Mouse (Mus musculus) testis, postnatal 10 days (tissue): ENCODE data around the gene Arid1a.

Source experiments
- DNase-seq: peaks from one replicate; pipeline ENCODE4 v3.0.0; 2021; ENCODE audit warnings: low spot score

Gene Arid1a

DNA sequence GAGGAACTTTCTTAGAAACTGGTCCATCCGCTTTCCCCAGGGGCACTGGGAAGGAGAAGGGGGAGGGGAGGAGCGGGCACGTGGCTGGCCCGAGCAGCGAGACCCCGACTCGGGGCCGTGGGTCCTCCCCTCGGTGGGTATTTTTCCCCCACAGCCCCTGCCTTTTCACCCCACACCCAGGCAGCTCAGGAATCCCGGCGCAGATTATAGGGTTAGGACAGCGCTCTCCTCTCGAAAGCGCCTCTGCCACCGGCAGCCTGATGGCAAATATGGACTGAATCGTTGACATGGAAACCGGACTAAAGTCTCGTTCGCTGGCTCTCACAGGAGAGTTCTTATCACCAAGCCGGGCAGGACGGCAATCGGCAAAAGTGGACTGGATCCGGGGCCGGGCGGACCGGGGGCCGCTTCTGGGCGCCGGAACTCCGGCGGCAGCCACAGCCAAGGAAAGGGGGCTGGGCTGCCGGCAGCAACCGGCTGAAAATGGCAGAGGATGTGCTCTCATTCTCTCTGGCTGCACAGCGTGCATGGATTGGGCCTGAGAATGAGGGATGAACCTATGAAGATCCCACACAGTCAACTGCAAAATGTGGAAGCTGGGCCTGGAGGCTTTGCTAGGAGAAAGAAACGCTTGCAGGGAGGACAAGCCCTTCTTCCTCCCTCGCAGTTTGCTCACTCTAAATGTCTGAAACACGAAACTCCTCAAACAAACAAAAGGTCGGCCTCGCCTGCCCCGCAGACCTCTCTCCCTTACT lies at the start of gene Arid1a:
Gene Arid1a, minus strand, starts transcription at position 256 of the 755 bp plus-strand sequence.
- DNase-seq, result peak; percentile 96

DNA sequence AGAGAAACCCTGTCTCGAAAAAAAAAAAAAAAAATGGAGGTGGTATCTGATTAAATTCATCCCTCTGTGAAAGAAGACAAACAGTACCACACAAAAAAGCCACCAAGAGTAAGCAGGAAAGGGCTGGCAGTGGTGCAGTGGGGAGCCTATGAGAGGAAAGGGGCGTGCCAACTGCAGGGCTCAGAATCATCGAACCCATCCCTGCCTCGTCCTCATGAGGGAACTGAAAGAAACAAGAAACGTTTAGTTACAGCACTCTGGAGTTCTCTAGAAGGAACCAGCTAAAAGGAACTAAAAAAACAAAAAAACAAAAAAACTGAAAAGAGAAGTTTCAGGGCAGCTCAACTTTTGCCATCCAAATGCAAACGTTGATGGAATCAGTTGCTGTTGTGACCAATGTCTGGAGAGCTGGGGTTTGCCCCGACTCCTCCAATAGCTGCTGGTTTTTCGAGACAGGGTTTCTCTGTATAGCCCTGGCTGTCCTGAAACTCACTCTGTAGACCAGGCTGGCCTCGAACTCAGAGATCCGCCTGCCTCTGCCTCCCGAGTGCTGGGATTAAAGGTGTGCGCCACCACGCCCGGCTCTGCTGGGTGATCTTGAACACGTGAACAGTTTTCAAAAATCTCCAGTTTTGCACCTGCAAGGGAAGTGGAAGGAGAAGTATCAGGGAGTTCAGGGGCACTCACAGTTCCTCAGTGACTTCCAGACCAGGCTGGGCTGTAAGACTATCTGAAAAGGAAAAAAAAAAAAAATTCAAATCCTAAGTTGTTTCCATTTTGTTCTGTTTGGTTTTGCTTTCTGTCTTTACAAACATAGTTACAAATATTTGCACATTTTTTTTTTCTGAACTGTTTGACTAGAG lies 48.1 kb upstream of the Arid1a start:
- no peak for DNase-seq

DNA sequence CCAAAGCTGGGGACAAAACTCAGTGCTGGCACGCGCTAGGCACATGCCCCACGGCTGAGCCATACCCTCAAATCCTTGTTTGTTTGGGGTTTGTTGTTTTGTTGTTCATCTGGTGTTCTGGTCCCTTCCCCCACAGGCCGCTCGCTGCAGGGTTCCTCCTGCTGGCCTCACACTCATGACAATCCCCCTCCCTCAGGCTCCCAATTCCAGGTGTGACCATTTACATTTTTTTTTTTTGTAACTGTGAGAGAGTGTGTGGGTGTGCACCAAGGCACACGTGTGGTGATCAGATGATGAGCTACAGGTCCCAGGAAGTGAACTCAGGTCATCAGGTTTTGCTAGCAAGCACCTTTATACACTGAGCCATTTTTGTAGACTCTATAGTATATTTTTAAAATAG lies 44.0 kb upstream of the Arid1a start:
- no peak for DNase-seq

DNA sequence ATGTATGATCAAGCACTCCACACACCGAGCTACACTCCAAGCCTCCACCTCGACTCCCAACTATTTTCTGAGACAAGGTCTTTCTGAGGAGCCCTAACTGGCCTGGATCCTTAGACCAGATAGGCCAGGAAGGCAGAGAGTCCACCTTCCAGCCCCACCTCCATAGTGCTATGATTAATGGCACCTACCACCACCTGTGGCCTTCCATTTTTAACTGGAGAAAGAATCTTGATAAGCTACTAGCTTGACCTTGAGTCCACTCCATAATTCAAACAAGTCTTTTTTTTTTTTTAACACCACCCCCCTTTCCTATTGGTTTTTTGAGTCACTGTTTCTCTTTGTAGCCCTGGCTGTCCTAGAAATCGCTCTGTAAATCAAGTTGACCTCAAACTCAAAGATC lies 36.7 kb upstream of the Arid1a start:
- no peak for DNase-seq

DNA sequence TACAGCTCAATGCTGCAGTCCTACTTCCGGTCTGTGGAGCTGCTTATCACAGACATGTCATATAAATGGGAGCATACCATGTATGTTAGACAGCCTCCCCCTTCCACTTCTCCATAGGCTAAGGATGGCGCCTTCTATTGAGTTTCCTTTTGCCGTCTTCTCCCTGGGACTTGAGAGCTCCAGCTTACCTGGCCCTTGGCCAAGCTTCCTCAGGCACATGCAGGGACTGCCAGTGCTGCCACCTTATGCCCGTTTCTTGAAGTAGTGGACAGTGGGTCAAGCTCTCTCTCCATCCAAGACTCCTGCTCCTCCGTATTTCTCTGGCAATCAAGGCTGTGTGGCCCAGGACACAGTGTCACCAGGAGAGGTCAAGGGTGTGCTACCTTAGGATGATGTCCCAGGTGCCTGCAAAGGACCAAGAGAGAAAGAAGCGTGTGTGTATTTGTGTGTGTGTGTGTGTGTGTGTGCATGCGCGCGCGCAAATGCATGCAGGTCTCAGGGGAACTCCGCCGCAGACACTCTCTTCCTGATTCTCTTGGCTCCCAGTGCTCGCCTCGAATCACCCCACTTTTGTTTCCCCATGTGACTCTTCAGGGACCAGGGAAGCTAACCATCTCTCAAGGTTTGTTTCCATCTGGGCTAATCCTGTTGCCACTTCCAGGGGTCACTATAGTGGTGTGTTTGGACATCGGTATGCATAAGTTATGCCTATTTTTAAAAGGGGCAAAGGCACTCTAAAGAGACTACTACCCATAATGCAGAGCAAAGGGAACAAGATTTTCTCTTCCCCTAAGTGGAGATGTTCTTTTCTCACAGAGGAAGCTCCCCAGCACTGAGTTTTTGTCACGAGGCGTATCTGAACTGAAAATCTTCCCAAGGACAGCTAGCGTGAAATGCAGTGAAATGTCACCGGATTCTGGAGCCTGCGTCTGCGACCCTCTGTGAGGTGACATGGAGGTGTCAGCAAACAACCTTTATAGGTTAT lies 18.3 kb upstream of the Arid1a start:
- DNase-seq, result peak; percentile 90

DNA sequence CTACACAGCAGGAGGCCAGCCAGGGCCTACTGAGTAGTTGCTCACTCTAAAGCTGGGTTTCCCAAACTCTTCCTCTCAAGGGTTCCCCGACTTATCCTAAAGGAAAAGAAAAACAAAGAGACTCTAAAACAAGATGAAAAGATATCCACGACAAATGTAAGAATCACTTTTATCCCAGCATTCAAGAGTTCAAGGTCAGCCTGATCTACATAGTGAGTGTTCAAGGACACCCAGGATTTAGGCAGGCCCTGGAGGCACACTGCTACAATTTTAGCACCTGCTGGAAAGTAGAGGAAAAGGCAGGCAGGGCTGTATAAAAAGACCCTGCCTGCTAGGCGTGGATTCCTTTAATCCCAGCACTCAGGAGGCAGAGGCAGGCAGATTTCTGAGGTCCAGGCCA lies 12.6 kb upstream of the Arid1a start:
- no peak for DNase-seq

DNA sequence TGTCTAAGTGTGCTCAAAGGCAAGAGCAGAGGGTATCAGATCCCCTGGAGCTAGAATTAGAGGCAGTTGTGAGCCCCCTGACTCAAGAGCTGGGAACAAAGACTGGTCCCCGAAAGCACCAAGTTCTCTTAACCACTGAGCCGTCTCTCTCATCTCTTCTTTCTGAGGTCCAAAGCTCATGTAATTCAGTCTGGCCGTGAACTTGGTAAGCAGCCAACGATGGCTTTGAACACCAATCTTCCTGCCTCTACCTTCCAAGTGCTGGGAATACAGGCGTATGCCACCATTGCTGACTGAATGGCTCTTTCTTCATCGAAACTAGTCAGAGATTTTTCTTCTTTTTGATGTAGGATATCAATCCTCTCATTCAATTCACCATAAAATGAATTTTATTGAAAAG lies 6.5 kb upstream of the Arid1a start:
- DNase-seq, result no peak

DNA sequence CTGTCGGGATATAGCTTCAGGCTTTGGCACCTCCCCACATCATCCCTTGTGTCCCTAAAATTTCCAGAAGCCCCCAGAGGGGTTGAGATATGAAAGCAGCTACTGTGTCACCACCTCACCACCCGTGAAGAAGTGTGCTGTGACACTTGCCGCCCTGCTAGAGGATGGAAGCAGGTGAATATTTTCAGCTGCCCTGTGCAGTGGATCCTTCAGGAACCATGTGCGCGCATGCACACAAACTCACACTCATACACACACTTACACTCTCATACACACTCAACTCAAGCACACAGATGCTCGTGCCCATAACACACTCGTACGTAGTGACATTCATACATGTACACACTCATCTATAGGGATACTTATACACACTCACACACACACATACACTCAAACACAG lies 3.1 kb upstream of the Arid1a start:
- DNase-seq, result no peak

DNA sequence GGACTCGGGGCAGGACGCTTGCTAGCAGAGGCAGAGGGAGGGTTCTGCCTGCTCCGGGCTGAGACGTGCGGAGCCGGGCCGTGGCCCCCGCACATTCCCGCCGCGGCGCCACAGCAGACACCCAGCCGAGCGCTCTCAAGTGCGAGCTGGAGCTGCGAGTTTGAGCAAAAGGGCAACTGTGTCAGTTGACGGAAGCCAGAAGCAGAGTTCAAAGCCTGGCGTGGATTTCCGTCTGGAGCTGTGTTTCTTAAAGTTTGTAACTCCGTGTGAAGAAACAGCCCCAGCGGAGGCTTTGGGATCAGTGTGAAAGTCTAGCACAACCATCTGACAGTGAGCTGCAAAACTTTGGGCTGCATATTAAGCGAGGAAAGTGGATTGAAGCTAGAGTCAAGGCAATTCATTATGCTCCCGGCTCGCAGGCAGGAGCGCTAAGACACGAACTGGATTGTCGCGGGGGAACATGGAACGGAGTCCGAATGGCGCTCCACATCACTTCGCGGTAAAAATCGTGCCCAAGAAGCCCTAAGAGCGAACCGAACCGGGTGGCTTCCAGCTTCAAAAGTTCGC lies 783 bp upstream of the Arid1a start:
- DNase-seq, result peak; percentile 91

DNA sequence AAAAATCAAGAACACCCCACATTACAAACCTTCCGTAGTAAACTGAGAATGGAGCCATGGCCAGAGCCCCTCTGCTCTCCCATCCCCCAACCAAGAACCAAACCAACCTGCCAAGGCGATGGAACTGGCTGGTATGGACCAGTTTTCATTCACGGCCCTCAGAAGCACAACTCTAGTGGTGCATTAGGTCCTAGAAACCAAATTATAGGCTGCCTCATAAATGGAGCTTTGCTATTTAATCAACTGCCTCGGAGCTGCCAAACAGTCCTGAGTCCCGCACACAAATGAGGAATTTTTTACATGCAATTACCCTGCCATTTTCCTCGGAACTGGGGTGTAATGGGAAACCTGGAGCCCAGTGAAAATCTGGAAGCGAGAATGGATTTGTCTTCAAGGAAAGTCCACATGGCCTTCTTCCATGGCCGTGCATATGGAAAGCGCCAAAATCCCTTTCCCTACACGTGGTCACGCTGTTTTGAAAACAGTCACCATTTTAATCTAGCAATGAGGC lies 653 bp downstream of the Arid1a start:
- no peak for DNase-seq

DNA sequence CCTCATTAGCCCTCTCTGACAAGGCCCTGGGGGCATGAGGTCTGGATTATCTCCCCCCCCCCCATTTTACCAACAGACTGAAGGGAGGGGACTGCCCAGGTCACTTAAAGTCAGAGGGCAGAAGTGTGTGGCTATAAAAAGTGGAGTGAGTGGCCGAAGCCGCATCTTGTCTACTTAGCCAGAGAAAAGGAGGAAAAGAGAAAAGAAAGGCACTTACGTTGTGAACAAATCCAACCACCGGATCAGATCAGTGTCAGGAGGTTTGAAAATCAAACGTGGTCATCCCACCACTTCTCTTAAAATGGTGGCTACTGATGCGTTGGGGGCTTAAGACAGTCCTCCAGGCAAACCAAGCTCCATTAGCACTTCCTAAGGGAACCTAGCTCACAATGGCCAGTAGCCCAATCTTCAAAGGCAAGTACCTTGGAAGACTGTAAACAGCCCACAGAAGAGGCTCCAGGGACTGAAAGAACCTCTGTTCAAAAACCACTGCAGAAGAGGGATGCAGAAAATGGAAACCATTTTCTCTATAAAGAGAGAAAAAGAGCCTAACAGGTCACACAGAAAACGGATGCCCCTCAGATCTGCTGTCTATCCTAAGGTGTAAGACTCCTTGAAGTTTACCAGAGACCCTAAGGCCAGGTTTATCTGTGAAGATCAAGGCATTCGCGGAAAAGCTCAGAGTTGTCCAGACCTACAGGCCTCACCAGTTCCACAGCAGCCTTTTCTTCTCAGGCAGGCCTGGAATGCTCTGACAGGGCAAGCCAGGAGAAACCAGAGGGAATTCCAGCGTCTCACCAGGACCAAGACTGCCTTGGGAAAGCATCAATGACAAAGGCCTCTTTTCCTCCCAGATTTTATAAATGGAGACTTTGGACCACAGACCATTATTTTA lies 1.5 kb downstream of the Arid1a start:
- no peak for DNase-seq

DNA sequence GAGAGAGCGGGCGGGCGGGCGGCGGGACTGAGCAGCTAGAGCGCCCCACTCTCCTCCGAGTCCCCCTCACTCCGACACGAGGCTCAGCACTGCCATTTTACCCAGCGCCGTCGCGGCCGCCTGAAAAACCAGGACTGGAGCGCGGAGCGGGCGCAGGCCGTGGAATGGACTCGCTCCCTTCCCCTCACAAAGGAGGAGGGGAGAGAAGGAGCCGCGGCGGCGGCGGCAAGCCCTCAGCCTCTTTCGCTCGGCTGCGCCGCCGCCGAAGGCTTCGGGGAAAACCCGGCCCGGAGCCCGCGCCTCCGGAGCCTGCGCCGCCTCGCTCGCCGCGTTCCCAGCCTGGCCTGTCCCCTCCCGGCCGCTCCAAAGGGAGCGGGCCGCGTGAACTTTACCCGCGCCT lies 2.3 kb downstream of the Arid1a start:
- DNase-seq, result peak; percentile 98

DNA sequence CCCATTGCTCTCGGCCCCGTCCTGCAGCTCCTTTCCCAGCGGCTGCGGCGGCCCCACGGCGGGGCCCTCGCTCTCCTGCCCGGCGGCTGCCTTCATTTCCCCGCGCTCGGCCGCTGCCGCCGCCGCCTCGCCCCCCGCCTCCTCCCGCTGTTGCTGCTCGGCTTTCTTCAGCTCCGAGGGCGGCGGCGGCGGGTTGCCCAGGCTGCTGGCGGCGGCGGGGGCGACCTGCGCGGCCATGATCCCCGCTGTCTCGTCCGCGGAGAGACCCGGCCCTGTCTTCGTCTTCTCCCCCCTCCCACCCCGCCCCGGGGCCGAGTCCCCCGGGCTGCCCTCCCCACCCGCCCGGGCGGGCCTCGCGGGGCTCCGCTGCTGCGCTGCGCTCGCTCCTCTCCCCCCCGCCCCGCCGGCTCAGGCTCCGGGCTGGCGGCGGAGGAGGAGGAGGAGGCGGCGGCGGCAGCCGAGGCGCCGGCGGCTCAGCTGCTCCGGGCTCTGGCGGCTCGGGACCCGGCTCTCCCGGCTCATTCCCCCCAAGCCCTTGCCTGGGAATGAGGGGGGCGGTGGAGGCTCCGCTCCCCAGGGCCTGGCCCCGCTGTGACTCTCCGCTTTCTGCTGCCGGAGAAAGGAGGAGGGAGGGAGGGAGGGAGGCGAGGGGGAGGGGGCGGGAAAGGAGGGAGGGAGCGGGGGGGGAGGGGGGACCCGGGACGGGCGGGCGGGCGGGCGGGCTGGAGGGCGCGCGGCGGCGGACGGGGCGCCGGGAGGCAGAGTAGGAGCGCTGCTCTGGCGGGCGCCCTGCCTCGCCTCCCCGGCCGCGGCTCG lies 3.0 kb downstream of the Arid1a start:
- DNase-seq, result peak; percentile 72

DNA sequence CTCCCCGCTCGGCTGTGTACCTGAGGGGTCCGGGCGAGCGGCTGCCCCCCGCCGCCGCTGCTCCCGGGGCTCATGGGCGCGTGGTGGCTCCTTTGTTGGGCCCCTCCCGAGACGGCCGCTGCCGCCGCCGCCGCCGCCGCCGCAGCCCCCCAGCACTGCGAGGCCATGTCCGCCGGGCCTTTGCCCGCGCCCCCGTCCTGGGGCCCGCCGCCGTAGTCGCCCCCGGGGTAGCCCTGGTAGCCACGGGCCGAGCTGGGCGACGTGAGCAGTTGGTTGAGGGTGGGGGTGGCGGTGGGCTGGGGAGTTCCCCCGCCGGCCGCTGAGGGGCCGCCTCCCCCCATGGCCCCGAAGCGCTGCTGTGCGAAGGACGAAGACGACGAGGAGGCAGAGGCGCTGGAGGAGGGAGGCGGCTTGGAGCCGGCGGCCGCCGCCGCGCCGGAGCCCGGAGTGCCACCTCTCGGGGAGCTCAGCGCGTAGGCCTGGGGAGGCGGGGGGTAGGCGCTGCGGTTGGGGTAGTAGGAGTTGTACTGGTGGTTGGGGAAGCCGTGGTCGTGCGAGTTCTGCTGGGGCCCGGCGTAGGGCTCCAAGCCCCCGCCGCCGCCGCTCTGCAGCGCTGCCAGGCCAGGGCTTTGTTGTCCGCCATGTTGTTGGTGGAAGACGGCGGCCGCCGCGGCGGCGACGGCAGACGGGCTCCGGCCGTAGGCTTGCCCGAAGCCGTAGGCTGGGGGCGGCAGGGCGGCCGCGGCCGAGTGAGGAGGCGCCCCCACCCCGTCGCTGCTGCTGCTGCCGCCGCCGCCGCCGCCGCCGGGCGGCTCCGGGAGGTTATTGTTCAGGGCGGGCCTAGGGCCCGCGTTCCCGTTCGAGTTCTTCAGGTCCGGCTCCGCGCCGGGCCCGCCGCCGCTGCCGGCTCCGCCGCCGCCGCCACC lies 3.9 kb downstream of the Arid1a start:
- peak; percentile 69 for DNase-seq

DNA sequence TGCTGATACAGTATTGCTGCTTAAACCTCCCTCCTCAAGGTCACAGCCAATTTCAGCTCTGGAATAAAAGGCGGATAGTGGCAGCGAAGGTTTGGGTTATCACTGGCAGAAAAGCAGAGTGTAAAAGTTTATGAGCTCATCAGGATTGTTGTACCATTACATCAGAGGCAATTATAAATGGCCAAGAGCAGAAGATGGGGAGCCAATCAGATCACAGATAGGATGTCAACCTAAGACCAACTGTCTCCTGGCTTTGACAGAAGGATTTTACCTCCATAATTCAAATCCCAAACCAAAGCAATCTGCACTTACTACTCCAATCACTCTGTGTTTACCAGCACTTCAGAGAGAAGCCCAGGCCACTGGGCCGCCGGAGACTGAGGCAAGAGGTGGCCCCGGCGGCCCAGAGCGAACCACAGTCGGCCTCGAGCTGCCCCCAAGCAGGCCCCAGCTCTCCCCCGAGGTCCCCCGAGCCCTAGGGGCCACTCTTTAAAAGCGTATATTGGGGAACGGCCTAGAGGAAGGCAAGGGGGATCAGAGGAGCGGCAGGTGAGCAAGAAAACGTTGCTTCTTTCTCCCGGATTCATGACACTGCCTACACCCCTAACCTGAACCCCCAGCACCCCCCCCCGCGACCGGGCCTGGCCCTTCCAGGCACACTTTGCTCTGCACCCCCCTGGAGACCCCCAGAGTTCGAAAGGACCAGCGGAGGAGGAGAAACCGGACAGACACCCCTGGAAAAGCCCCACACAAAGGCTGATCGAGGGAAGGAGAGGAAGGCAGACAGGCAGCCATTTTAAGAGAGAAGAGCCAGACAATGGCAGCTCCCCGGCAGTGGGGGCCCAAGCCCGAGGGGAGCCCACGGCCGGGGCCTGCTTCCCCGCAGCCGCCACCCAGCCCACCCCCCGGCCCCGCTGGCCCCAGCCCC lies 4.8 kb downstream of the Arid1a start:
- DNase-seq, result peak; percentile 62

DNA sequence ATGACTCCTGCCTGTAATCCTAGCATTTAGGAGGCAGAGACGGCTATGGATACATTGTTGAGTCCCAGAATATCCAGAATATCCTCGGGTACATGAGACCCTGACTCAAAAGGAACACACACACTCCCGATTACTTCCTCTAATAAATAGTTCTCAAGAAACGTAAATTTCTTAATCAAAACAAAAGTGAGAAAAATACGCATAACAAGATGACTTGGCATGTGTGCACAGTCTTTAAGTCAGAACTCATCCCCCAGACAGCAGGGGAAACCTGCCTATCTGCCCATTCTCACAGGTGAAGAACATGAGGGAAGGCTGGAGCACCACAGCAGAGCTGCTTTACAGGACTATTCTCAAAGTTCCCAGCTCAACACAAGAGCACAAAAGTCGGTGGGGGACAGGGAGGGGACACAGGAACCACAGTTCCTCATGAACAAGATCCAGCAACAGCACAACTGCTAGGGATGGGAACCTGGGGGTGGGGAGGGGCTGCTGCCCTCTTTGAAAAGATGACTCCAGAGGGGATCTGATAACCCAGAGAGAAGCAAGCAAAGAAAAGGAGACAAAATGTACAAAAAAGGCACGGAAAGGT lies 6.3 kb downstream of the Arid1a start:
- no peak for DNase-seq

DNA sequence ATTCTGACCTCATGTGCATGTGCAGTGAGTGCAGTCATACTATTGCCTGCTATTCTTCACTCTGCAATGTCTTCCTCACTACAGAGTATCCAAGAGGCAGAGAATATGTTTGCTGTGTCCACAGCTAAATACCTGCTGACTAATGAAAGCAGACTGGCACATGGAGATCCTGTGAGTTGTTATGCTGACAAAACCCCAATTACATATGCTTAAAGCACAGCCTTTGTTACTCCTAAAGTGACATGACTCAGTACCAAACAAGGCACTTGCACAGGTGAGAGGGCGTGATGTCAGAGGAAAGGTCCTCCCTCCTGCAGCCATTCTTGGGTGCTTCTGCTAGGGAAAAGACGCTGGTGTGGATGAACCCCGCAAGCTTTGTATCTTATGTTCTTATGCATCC lies 21.3 kb downstream of the Arid1a start:
- no peak for DNase-seq
